Mouse (Mus musculus): ENCODE results near the gene Kcng3.

Kcng3 gene

DNA sequence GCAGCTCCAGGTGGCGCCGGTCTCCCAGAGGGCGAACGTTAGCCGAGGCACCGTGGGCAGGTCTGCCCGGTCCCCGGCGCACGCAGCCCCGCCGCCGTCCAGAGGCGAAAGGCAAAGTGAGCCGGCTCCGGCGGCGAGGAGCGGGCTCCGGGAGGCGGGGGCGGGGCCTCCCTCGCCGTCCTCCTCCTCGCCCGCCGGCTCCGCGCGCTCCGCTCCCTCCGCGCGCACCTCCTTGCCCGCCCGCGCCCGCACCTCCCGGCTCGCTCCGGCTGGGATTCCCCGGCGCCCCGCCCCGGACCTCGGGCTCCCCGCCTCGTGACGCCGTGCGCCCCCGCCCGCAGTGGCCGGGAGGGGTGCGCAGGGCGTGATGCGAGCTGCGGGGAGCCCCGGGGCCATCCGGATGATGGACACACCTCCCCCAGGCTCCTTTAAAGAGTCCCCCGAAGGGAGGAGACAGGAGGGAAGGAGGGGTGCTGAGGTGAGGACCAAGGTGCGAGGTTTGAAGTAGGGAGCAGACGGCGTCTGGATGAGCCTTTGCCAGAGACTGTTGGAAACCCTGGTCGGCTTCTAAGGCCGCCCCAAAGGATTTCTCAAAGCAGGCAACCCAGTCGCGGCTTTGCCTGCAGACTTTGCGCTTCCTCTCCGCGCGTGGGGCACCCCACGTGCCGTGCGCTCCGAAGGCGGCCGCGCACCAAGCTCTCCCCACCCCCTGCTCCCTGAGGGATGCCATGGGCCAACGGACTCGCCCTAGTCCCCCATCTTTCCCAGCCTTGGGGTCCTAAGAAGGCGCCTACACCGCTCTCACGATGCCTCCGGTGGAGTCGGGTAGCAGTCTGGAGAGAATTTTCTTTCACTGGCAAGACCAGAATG, at the start of gene Kcng3:
Gene Kcng3, minus strand, starts transcription at position 113 of the 870 bp plus-strand sequence.
- DNase-seq (ENCODE audit: low spot score in 2 of 2) = no peak

DNA sequence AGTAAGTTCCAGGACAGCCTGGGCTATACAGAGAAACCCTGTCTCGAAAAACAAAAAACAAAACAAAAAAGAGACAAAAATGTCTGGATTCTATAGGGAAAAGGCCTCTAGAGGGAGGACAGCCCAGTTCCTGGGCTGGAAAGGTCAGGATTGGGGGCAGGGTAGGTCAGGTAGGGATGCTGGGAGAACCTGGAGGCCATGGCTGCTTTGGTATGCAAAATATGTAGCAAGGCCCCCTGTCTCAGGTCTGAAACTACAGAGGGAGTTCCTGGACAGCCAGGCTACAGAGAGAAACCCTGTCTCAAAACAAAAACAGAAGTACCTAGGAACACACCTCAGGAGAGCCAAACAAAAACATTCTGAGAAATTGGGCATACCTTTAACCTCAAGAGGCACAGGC, 45.7 kb upstream of the Kcng3 start:
- DNase-seq (ENCODE audit: low spot score in 2 of 2) = no peak

- no peak for DNase-seq (ENCODE audit: low spot score in 2 of 2)
Measured at GRCm38 (mm10) chr17:83672685-83673084, 41.0 kb upstream of the Kcng3 start.

DNA sequence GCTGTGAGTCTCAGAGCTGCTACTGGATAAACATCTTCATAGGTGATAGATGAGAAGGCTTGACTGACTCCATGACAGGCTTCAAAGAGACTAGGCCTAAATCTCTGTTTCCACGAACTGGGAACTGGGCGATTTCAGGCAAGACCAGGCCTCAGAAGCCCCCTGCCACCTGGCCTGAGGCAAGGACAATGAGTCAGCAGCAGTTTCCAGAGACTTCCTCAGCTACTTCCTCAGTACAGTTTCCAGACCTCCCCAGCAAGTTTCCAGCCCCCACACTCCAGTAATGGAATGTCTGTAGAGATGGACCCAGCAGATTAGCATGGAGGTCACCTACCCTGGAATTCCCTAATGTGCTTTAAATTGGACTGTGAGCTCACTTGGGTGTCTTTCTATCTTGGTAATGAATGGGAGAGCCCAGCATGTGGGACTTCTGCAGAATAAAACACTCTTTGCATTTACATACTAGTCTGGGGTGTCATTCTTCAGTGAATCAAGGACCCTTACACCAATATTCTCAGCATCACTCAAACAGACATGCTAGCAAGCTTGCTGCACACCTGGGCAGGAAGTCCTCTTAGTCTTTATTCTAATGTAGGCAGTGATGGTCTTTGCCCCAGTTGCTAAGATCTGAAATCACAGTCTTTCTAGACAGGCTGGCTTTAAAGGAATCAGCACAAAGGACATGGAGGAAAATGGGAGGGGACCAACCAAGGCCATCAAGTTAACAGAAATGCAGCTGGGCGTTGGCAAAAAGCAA, 36.4 kb upstream of the Kcng3 start:
- no peak for DNase-seq (ENCODE audit: low spot score in 2 of 2)

DNA sequence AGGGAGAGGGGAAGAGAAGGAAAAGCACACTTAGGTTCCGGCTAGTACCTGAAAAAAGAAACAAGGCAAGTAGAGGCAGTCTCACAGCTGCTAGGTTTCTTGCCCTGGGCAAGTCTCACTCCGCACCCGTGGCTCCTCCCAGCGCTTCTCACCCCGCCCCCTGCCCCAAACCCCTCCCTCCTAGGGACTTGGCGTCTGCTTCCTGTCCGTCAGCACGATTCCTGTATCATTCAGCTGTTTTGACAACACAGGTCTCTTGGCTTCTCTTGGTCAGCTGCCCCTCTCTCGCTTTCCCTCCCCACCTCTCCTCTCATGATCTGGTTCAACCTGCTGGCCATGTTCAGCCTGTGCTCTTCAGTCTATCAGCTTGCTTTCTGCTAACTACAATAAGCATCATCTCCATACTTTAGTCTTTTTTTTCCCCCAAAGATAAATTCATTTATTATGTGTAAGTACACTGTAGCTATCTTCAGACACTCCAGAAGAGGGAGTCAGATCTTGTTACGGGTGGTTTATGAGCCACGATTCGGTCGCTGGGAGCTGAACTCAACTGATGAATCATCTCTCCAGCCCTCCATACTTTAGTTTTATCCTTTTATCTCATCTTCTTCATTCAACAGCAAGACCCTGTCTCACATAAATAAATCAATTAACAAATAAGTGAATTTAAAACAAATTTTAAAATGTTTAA, 35.0 kb upstream of the Kcng3 start:
- DNase-seq (ENCODE audit: low spot score in 2 of 2) = no peak

DNA sequence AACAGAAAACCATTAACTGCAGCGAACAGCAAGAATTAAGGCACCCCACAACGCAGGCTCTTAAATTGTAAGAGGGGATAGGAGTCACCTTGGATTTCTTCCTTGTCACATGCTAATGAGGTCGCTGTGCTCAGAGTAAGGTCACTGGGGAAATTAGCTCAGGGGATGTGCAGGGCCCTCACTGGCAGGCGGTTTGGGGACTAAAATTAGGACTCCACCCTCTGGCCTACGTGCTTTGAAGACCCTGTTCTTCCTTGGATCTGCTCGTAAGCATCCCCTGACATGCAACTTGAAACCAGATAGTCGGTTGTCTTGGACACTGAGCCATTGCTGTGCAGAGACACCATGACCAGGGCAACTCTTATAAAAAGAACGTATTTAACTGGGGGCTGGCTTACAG, 33.1 kb upstream of the Kcng3 start:
- DNase-seq (ENCODE audit: low spot score in 2 of 2) = no peak

DNA sequence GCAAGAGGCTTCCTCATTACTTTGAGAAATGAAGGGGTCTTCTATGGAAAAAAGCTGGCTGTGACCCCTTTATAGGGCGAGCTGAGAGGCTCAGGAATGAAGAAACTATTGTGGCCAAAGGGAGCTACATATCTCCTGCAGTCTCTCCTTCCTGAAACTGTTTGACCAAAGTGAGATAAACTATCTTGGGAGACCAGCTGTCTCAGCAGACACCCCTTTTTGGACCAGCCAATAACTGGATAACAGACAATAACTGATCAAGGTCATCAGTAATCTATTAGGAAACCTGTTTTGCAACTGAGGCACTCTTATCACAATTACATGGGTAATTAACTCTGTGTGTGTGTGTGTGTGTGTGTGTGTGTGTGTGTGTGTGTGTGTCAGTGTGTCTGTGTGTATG, 27.2 kb upstream of the Kcng3 start:
- no peak for DNase-seq (ENCODE audit: low spot score in 2 of 2)

- DNase-seq (ENCODE audit: low spot score in 2 of 2) = no peak
Measured at GRCm38 (mm10) chr17:83657375-83657774, 25.7 kb upstream of the Kcng3 start.

DNA sequence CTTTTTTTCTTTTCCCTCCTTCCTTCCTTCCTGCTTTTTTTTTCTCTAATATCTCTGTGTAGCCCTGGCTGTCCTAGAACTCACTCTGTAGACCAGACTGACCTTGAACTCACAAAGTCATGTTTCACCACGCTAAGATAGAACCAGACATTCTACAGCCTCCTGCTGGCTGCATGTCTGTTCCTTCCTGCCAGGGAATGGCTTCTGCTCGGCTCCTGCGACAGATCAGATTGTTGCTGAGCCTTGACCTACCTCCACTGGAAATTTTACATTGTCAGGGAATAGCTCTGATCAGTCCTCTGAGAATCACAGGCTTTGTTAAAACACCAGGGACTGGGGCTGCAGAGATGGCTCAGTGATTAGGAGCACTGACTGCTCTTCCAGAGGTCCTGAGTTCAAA, 24.0 kb upstream of the Kcng3 start:
- no peak for DNase-seq (ENCODE audit: low spot score in 2 of 2)

GRCm38 (mm10) chr17:83654651-83655136, 23.0 kb upstream of the Kcng3 start:
- DNase-seq (ENCODE audit: low spot score in 2 of 2) = no peak

DNA sequence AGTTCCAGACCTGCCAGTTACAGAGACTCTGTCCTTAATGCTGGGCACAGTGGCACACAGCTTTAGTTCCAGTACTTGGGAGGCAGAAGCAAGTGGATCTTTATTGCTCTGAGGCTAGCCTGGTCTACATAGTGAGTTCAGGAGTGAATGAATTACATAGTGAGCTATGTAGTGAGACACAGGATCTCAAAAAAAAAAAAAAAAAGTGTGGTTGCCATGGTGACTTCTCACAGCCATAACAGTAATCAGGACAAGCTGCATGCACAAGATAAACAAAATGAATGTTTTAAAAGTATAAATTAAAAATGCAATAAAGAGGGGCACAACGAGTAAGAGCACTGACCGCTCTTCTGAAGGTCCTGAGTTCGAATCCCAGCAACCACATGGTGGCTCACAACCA, 21.9 kb upstream of the Kcng3 start:
- DNase-seq (ENCODE audit: low spot score in 2 of 2) = no peak

DNA sequence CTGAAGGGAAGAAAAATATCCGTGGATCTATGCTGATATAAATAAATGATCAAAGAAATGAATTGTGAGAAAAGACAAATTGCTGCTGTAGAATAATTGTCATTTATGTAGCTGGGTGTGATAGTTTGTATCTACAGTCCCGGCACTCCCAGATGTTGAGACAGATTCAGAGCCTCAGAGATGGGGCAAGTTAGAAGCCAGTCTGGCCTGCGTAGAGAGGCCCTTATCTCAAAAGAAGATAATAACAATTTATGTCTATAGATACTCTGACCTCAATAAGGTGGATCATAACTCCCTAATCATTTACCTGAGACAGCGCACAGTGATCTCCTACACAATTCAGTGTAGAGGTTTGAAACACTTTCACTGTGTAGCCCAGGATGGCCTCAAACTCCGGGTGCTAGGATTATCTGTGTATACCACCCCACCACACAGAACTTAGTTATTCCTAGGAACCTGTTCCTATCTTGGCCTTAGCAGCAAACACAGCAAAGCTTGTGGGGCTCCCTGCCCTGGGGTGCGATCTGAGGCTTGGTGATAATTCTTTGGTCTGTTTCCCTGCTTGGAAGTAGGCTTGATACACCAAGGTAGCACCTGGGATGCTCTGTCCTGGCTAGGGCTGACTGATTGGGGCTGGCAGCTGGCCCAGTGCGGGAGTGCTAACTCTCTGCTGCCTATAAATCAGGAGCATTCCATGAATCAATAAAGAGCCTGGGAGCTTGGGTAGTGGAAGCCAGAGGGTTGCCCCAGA, 19.4 kb upstream of the Kcng3 start:
- DNase-seq (ENCODE audit: low spot score in 2 of 2) = no peak

DNA sequence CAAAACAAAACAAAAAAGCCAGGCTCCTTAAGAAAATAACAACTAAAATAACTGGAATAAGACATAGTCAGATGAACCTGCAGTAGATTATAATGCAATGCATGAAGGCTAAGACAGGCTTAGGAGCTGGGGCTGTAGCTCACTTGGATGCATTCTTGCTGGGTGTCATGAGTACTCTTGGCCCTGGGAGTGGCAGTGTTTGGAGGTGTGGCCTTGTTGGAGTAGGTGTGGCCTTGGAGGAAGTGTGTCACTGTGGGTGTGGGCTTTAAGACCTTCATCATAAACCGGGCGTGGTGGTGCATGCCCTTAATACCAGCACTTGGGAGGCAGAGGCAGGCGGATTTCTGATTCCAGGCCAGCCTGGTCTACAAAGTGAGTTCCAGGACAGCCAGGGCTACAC, 18.3 kb upstream of the Kcng3 start:
- DNase-seq (ENCODE audit: low spot score in 2 of 2) = no peak

DNA sequence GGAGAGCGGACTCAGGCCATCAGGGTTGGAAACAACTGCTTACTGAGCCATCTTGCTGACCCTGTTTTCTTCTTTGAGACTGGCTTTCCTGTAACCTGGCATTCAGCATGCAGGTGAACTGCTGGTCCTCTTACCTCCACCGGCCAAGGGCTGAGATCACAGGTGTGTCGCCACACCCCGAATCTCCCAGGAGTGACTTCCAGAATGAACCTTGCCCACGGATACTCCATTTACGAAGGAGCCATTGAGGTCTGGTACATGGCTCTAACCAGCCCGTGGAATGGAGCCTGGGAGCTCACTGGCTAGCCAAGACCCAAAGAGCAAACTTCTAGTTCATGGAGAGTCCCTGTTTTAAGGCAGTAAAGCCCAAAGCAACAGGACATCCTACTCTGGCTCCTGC, 15.7 kb upstream of the Kcng3 start:
- DNase-seq (ENCODE audit: low spot score in 2 of 2) = no peak

- DNase-seq (ENCODE audit: low spot score in 2 of 2) = no peak
Measured at GRCm38 (mm10) chr17:83646425-83647163, 14.9 kb upstream of the Kcng3 start.

- DNase-seq (ENCODE audit: low spot score in 2 of 2) = peak; percentile 19 to 30
Measured at GRCm38 (mm10) chr17:83645226-83645808, 13.6 kb upstream of the Kcng3 start.

DNA sequence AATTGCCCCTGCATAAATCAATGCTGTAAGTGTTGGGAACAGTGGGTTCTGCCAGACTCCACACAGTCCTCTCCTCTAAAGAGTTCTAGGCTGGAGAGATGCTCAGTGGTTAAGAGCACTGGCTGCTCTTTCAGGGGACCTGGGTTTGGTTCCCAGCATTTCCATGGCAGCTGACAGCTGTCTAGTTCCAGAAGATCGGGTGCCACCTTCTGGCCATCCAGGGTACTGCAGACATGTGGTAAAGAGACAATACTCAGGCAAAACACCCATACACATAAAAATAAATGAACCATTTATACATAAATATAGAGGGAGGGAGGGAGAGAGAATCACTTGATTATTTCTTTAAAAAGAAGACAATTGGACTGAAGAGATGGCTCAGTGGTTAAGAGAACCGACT, 5.7 kb upstream of the Kcng3 start:
- no peak for DNase-seq (ENCODE audit: low spot score in 2 of 2)

GRCm38 (mm10) chr17:83636443-83636842, 4.7 kb upstream of the Kcng3 start:
- DNase-seq (ENCODE audit: low spot score in 2 of 2) = no peak

- peak; percentile 28 to 40 for DNase-seq (ENCODE audit: low spot score in 2 of 2)
Measured at GRCm38 (mm10) chr17:83632653-83633570, 1.2 kb upstream of the Kcng3 start.

All from heart, adult 9 months (tissue).